Mouse (Mus musculus): ENCODE results near the gene Mettl27.

- TF ChIP-seq CTCF (IDR thresholded peaks at IDR 0.05; ENCODE audit: insufficient read depth, low read length) (no peak), POLR2A (IDR thresholded peaks at IDR 0.05; ENCODE audit: borderline replicate concordance, extremely low read depth, low read depth, low read length) (no peak)
Observed at GRCm38 (mm10) chr5:134920106-134920687, 12.0 kb upstream of the Mettl27 start.
